Mouse (Mus musculus) small intestine, adult 2 months (tissue): Measurements from ENCODE around the gene Erbb3.
"Not testable (repeated sequence)": the region's sequence is repeated elsewhere in the genome, so short reads cannot be mapped to it uniquely, and the experiment has no call there.

Experiments
- CTCF ChIP-seq: fragments of 200-500 bp; IDR thresholded peaks from 2 replicates; pipeline ENCODE4 v1.5.1; 2012; ENCODE audit warnings: low read depth, mild to moderate bottlenecking, control low read depth, inconsistent platforms, low read length, moderate library complexity, mixed read lengths; ENCODE audit not compliant: insufficient replicate concordance, insufficient read length; ENCODE audit errors: extremely low read depth
- POLR2A ChIP-seq: fragments of 200-500 bp; IDR thresholded peaks from 2 replicates; pipeline ENCODE4 v1.6.1; 2012; ENCODE audit warnings: low read depth, mild to moderate bottlenecking, control low read depth, inconsistent platforms, low read length, moderate library complexity

GRCm38 (mm10) chr10:128550144-128550823 is 39.2 kb downstream of the Erbb3 start:
- not testable (repeated sequence) for TF ChIP-seq CTCF, POLR2A
